8 mouse cellular contexts compared by ENCODE assay signal in the genomic region with DNA sequence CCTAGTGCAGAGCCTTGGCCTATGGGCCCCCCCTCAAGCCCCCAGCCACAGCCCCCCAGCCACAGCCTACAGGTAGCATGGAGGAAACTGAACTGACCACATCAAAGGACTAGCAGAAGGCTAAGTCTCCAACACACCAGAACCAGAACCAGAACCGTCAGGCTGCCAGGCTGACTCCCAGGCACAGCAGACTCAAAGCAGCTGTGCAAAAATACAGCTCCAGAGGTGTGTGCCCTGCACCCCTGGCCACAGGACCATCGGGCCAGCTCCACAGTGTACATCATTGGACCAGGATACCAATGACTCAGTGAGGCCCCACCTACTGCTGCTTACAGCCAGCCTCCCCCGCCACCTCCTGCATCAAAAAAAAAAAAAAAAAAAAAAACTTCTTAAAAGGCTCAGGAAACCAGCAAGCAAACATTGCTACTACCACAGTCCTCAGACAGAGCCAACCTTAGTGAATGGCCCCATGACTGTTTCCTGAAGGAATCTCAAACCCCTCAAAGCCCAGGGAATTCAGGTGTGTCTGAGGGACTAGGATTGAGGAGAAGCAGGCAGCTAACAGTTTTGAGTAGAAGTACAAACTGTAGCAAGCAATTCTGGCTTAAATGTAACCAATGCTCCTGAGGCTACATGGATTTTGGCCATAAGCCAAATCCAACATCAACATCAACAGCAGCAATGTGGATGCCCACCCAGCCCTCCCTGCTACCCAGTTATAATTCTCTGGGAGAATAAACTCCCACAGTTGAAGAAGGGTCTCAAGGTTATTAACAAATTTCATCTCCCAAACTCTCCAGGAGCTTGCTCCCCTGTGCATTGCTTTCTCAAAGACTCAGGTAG. TPM values are rescaled to one million over a fixed set of nuclear protein-coding genes. Genes with fewer than 3 reads are reported as not detected.
DNase-seq lines count a peak whose midpoint lies in the region; ATAC-seq and TF ChIP-seq lines count a peak whose summit lies in the region.

No protein-coding gene starts in this region.

- 76% methylated on average over 3 of the region's 3 CpGs for WGBS in heart, embryonic 12.5 days
- 65% methylated on average over 3 of the region's 3 CpGs for WGBS in bone marrow, adult 2 months

- TF ChIP-seq CTCF in bone marrow, adult 2 months (IDR thresholded peaks at IDR 0.05; ENCODE audit: control insufficient read depth, insufficient read depth, low read length), result no peak

- no peak for ATAC-seq in heart, embryonic 12.5 days (ENCODE audit: insufficient number of reproducible peaks, low FRiP score)
- ATAC-seq in erythroid progenitor cell, adult 5-6 weeks (replicated peaks; ENCODE audit: low FRiP score, poor library complexity, severe bottlenecking), result no peak

- no peaks in the 10 kb centered on the region for H3K27me3 ChIP-seq in heart, embryonic 12.5 days (replicated peaks)

- intact Hi-C loops in heart, postnatal 10 days (cut with DNase I), result no loop called here

- H3K36me3 ChIP-seq in heart, embryonic 12.5 days, result peaks cover 15% of the 10 kb centered on the region; the same call in 1 of the 2 replicates

- no peak overlapping the region for H3K9ac ChIP-seq in heart, embryonic 12.5 days

- H3K4me1 ChIP-seq in heart, embryonic 12.5 days (replicated peaks), result peaks cover 77% of the 10 kb centered on the region
- H3K4me1 ChIP-seq in bone marrow, adult 2 months (ENCODE audit: control insufficient read depth, insufficient read depth, low read length), result peaks cover 1% of the 10 kb centered on the region

- no peaks in the 10 kb centered on the region for H3K9me3 ChIP-seq in heart, embryonic 12.5 days (replicated peaks)

- H3K27ac ChIP-seq in heart, embryonic 12.5 days (ENCODE audit: poor library complexity, severe bottlenecking), result 0 out of 2 replicates have a peak overlapping the region, but pooled peaks have one; percentile 23
- peak overlapping the region; percentile 12; the same call in 1 of the 2 replicates for H3K27ac ChIP-seq in bone marrow, adult 2 months (ENCODE audit: control insufficient read depth, insufficient read depth, low read depth, low read length, poor library complexity)

- no peak for TF ChIP-seq POLR2A in bone marrow, adult 2 months (IDR thresholded peaks at IDR 0.05; ENCODE audit: borderline replicate concordance, control insufficient read depth, low read depth, low read length)

- no peak overlapping the region for H3K4me3 ChIP-seq in heart, embryonic 12.5 days
- no peak overlapping the region for H3K4me3 ChIP-seq in bone marrow, adult 2 months (replicated peaks; ENCODE audit: control insufficient read depth, low read depth, low read length)

- DNase-seq in heart, postnatal 10 days, result no peak
- peak; percentile 66 for DNase-seq in 3T3-L1 (ENCODE audit: low read depth, low spot score)
- DNase-seq in lung, postnatal 36 days, result peak; percentile 58
- no peak for DNase-seq in ovary, postnatal 10 days (ENCODE audit: low spot score)
- no peak for DNase-seq in left cerebral cortex, adult 11 months (ENCODE audit: low spot score)

- no peak overlapping the region for H3K4me2 ChIP-seq in heart, embryonic 12.5 days

RNA-seq across cellular contexts. Expression of a gene that starts 42.4 kb away (rescaled TPM):
- 31.3 and 33.6 TPM in 2 replicates for polyA plus RNA-seq in heart, embryonic 12.5 days (2016; fragmentation: Nextera tagmentation; extraction: Ambion mirVana)
- 10 to 100 TPM; 49.0 to 54.3 TPM for total RNA-seq in heart, postnatal 10 days (2021)
- 23.1 and 35.7 TPM in 2 replicates for polyA plus RNA-seq in bone marrow, adult 2 months (2011; ENCODE audit: insufficient read depth, insufficient read length, low replicate concordance, missing spikeins)
- 33.5 and 46.5 TPM in 2 replicates for total RNA-seq in erythroid progenitor cell, adult 5-6 weeks (2015; ENCODE audit: low replicate concordance)
- total RNA-seq in erythroid progenitor cell, adult 5-6 weeks (2017; ENCODE audit: low replicate concordance), result 28.2 and 32.9 TPM in 2 replicates

Comparison
In these comparisons a context has a peak if more than half of its experiments do, and no peak if none do; other contexts are left out.
1. DNase-seq: peak in 3T3-L1 (single experiment) and lung, postnatal 36 days (single experiment); none in heart, postnatal 10 days (0 of 2), ovary, postnatal 10 days (single experiment) and left cerebral cortex, adult 11 months (single experiment).